Mouse (Mus musculus): Measurements from ENCODE around the gene Rnaseh2a. TPM values are rescaled to one million over a fixed set of nuclear protein-coding genes. Genes with fewer than 3 reads are reported as not detected.
A peak's percentile ranks its signal among the peaks of the same experiment; 100 is the strongest.

Gene Rnaseh2a
- total RNA-seq, 1 experiment: 160 TPM

DNA sequence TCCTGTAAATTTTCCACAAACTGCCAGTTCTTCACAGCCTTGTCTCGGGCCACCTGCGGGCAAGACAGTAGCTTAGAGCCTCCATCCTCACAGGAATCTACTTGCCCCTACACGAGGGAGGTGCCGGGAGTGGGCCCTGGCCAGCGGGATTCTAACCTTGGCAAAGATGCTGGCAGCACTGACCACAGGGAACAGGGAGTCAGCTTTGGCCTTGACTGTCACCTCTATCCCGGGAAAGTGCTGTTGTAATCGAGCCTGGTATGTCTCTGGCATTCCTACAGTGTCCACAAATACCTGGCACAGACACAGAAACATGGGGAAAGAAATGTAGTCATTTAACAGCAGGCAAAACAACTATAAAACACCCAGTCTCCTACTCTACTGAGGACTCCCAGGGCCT lies 9.8 kb downstream of the Rnaseh2a start:
- in situ Hi-C loops (cut with MboI; ENCODE audit: low sequenced_read_pairs in 2 of 2, unreplicated experiment in 2 of 2): loop anchor here in 1 of 2 experiments (25.0 kb wide), 1 partner anchor 452 kb away; no protein-coding TSS in a partner anchor
- DNase-seq (ENCODE audit: low read depth, low spot score): no peak
- peaks cover 0 to 2% of the 10 kb centered on the region in 2 experiments; a peak in 1 of 4 replicates for H3K4me1 ChIP-seq (ENCODE audit: control insufficient read depth in 2 of 2, insufficient read depth in 2 of 2, low read length in 2 of 2, poor library complexity in 1 of 2)
- no peak overlapping the region for H3K4me3 ChIP-seq (ENCODE audit: insufficient read depth in 1 of 2, low read depth in 1 of 2, low read length in 2 of 2, poor library complexity in 1 of 2, severe bottlenecking in 1 of 2)
- H3K36me3 ChIP-seq (ENCODE audit: control insufficient read depth, insufficient read depth, low read length, poor library complexity, severe bottlenecking): peaks cover 31% of the 10 kb centered on the region
- no peaks in the 10 kb centered on the region for H3K9me3 ChIP-seq (ENCODE audit: control insufficient read depth, insufficient read depth, low read depth, low read length)
- H3K9ac ChIP-seq (ENCODE audit: insufficient read depth, low read depth, low read length, poor library complexity, severe bottlenecking): no peak overlapping the region
- TF ChIP-seq ZNF384 (IDR thresholded peaks at IDR 0.05; ENCODE audit: low read depth, low read length): no peak
- H3K27ac ChIP-seq (ENCODE audit: insufficient read depth, low read depth, low read length, poor library complexity, severe bottlenecking): no peak overlapping the region

DNA sequence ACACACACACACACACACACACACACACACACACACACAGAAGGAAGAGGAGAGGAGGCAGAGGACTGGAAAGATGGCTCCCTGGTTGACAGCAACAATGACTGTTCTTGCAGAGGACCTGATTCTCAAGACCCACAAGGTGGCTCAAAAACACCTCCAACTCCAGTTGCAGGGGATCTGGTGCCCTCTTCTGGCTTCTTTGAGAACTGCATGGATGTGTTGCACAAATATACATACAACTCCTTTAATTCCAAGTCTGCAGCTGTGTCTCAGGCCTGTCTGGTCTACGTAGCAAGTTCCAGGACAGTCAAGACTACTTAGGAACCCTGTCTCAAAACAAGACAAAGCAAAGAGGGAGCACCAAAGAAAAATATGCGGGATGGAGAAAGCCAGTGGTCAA lies 12.8 kb downstream of the Rnaseh2a start:
- in situ Hi-C loops (cut with MboI; ENCODE audit: low sequenced_read_pairs in 2 of 2, unreplicated experiment in 2 of 2): loop anchor here in 1 of 2 experiments (25.0 kb wide), 1 partner anchor 456 kb away; no protein-coding TSS in a partner anchor
- peaks cover 2 to 6% of the 10 kb centered on the region in 2 experiments; a peak in 2 of 4 replicates for H3K4me1 ChIP-seq (ENCODE audit: control insufficient read depth in 2 of 2, insufficient read depth in 2 of 2, low read length in 2 of 2, poor library complexity in 1 of 2)
- TF ChIP-seq ZC3H11A (IDR thresholded peaks at IDR 0.05; ENCODE audit: borderline replicate concordance, low read depth, low read length): peak; percentile 11; the same call in 1 of the 2 replicates
- no peak for TF ChIP-seq CHD2 (IDR thresholded peaks at IDR 0.05; ENCODE audit: low read depth, low read length)
- peak; percentile 55; the same call in 1 of the 2 replicates for TF ChIP-seq HCFC1 (IDR thresholded peaks at IDR 0.05; ENCODE audit: borderline replicate concordance, insufficient read depth, low read length)
- H3K27ac ChIP-seq (ENCODE audit: insufficient read depth, low read depth, low read length, poor library complexity, severe bottlenecking): no peak overlapping the region
- no peak overlapping the region for H3K4me3 ChIP-seq (ENCODE audit: insufficient read depth in 1 of 2, low read depth in 1 of 2, low read length in 2 of 2, poor library complexity in 1 of 2, severe bottlenecking in 1 of 2)
- H3K36me3 ChIP-seq (ENCODE audit: control insufficient read depth, insufficient read depth, low read length, poor library complexity, severe bottlenecking): peaks cover 26% of the 10 kb centered on the region
- DNase-seq (ENCODE audit: low read depth, low spot score): peak; percentile 92
- H3K9me3 ChIP-seq (ENCODE audit: control insufficient read depth, insufficient read depth, low read depth, low read length): no peaks in the 10 kb centered on the region
- no peak overlapping the region for H3K9ac ChIP-seq (ENCODE audit: insufficient read depth, low read depth, low read length, poor library complexity, severe bottlenecking)

DNA sequence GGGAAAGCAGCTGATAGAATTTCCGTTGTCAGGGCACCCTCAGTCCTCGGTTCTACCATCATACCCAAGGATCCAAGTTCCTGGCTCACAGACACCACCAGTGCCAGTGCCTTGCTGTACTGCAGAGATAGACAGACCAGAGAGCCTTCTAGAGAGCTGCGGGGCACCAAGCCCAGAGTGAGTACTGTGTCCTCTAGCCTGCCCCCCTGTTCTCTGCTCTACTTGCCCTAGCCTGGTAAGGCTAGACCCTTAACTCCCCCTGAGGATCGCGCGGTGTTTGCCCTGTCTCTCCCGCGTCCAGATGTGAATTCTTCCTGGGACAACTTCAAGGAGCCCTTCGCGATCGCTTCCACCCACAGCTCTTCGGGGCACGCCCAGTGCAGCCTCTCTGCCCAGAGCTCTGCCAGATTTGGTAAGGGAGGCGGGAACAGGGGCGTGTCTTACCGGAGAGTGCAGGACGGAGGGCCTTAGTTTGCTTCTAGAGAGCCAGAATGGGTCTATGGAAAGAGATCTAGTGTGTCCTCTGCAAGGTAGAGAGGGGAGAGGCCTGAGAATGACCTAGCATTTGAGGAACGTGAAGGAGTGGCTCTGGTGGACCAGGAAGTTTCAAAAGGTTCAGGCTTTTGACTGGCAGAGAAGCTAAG lies 16.8 kb downstream of the Rnaseh2a start:
- peaks cover 5% of the 10 kb centered on the region for H3K36me3 ChIP-seq (ENCODE audit: control insufficient read depth, insufficient read depth, low read length, poor library complexity, severe bottlenecking)
- peak overlapping the region; percentile 38; the same call in 1 of the 2 replicates for H3K9ac ChIP-seq (ENCODE audit: insufficient read depth, low read depth, low read length, poor library complexity, severe bottlenecking)
- no peak for DNase-seq (ENCODE audit: low read depth, low spot score)
- in situ Hi-C loops (cut with MboI; ENCODE audit: low sequenced_read_pairs in 2 of 2, unreplicated experiment in 2 of 2): loop anchor here in 1 of 2 experiments (25.0 kb wide), 1 partner anchor 460 kb away; no protein-coding TSS in a partner anchor
- H3K4me1 ChIP-seq (ENCODE audit: control insufficient read depth in 2 of 2, insufficient read depth in 2 of 2, low read length in 2 of 2, poor library complexity in 1 of 2): peaks cover 2 to 6% of the 10 kb centered on the region in 2 experiments; a peak in 2 of 4 replicates
- TF ChIP-seq HCFC1 (IDR thresholded peaks at IDR 0.05; ENCODE audit: borderline replicate concordance, insufficient read depth, low read length): no peak
- TF ChIP-seq ZC3H11A (IDR thresholded peaks at IDR 0.05; ENCODE audit: borderline replicate concordance, low read depth, low read length): no peak
- no peak for TF ChIP-seq ZNF384 (IDR thresholded peaks at IDR 0.05; ENCODE audit: low read depth, low read length)
- TF ChIP-seq MAFK (IDR thresholded peaks at IDR 0.05; ENCODE audit: insufficient read depth, low read depth, low read length): no peak
- no peak for TF ChIP-seq CHD2 (IDR thresholded peaks at IDR 0.05; ENCODE audit: low read depth, low read length)
- peak overlapping the region; percentile 57 to 60 for H3K4me3 ChIP-seq (ENCODE audit: insufficient read depth in 1 of 2, low read depth in 1 of 2, low read length in 2 of 2, poor library complexity in 1 of 2, severe bottlenecking in 1 of 2)
- H3K9me3 ChIP-seq (ENCODE audit: control insufficient read depth, insufficient read depth, low read depth, low read length): no peaks in the 10 kb centered on the region
- H3K27ac ChIP-seq (ENCODE audit: insufficient read depth, low read depth, low read length, poor library complexity, severe bottlenecking): no peak overlapping the region

DNA sequence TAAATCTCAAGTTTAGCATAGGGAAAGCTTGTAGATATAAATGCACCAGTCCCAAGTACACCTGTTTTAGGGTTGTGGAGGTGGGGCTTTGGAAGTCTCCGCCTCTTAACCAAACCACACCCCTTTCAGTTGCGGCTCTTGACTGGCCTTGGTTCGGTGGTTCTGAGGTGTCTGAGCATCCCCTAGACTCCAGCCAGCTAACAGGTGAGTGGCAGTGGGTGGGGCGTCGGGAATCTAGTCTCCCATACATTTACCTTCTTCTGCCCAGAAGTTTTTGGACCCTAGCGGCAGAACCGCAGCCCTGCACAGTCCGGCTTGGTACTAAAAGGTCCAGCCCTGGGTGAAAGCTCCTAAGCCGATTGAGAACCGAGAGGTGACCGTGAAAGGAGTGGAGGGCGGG lies 19.8 kb downstream of the Rnaseh2a start:
- Histone ChIP-seq H3K27ac (ENCODE audit: insufficient read depth, low read depth, low read length, poor library complexity, severe bottlenecking) (no peak overlapping the region), H3K36me3 (ENCODE audit: control insufficient read depth, insufficient read depth, low read length, poor library complexity, severe bottlenecking) (no peaks in the 10 kb centered on the region), H3K9me3 (ENCODE audit: control insufficient read depth, insufficient read depth, low read depth, low read length) (no peaks in the 10 kb centered on the region), H3K9ac (ENCODE audit: insufficient read depth, low read depth, low read length, poor library complexity, severe bottlenecking) (no peak overlapping the region), H3K4me3 (ENCODE audit: insufficient read depth in 1 of 2, low read depth in 1 of 2, low read length in 2 of 2, poor library complexity in 1 of 2, severe bottlenecking in 1 of 2) (no peak overlapping the region), H3K4me1 (ENCODE audit: control insufficient read depth in 2 of 2, insufficient read depth in 2 of 2, low read length in 2 of 2, poor library complexity in 1 of 2) (peaks cover 4 to 7% of the 10 kb centered on the region in 2 experiments; a peak in 2 of 4 replicates)
- no peak for DNase-seq (ENCODE audit: low read depth, low spot score)
- in situ Hi-C loops (cut with MboI; ENCODE audit: low sequenced_read_pairs in 2 of 2, unreplicated experiment in 2 of 2): loop anchor here in 1 of 2 experiments (25.0 kb wide), 1 partner anchor 463 kb away; no protein-coding TSS in a partner anchor
- no peak for TF ChIP-seq CHD2 (IDR thresholded peaks at IDR 0.05; ENCODE audit: low read depth, low read length)

- DNase-seq (ENCODE audit: low read depth, low spot score): no peak
- H3K9me3 ChIP-seq (ENCODE audit: control insufficient read depth, insufficient read depth, low read depth, low read length): no peaks in the 10 kb centered on the region
- TF ChIP-seq CHD2 (IDR thresholded peaks at IDR 0.05; ENCODE audit: low read depth, low read length) (no peak), HCFC1 (IDR thresholded peaks at IDR 0.05; ENCODE audit: borderline replicate concordance, insufficient read depth, low read length) (no peak), ZC3H11A (IDR thresholded peaks at IDR 0.05; ENCODE audit: borderline replicate concordance, low read depth, low read length) (no peak), ZNF384 (IDR thresholded peaks at IDR 0.05; ENCODE audit: low read depth, low read length) (no peak), MAFK (IDR thresholded peaks at IDR 0.05; ENCODE audit: insufficient read depth, low read depth, low read length) (no peak)
- H3K4me1 ChIP-seq (ENCODE audit: control insufficient read depth in 2 of 2, insufficient read depth in 2 of 2, low read length in 2 of 2, poor library complexity in 1 of 2): peaks cover 2 to 5% of the 10 kb centered on the region in 2 experiments; a peak in 1 of 4 replicates
- H3K9ac ChIP-seq (ENCODE audit: insufficient read depth, low read depth, low read length, poor library complexity, severe bottlenecking): no peak overlapping the region
- no peaks in the 10 kb centered on the region for H3K36me3 ChIP-seq (ENCODE audit: control insufficient read depth, insufficient read depth, low read length, poor library complexity, severe bottlenecking)
- H3K4me3 ChIP-seq (ENCODE audit: insufficient read depth in 1 of 2, low read depth in 1 of 2, low read length in 2 of 2, poor library complexity in 1 of 2, severe bottlenecking in 1 of 2): no peak overlapping the region
- in situ Hi-C loops (cut with MboI; ENCODE audit: low sequenced_read_pairs in 2 of 2, unreplicated experiment in 2 of 2): no loop called here
- no peak overlapping the region for H3K27ac ChIP-seq (ENCODE audit: insufficient read depth, low read depth, low read length, poor library complexity, severe bottlenecking)
Measured at GRCm38 (mm10) chr8:84947241-84947545, 22.4 kb downstream of the Rnaseh2a start.

Data from ES-E14 (cell line).